Mouse (Mus musculus): ENCODE results near the gene Nupl2. TPM values are rescaled to one million over a fixed set of nuclear protein-coding genes. Genes with fewer than 3 reads are reported as not detected.

Nupl2 gene
- polyA plus RNA-seq, 1 experiment from 2014 or later: 18.7 TPM

- Histone ChIP-seq H3K4me3 (ENCODE audit: low read depth, low read length) (no peak overlapping the region), H3K9ac (ENCODE audit: low read depth, low read length) (no peak overlapping the region), H3K27me3 (replicated peaks; ENCODE audit: control insufficient read depth, insufficient read depth, low read length) (no peaks in the 10 kb centered on the region), H3K36me3 (ENCODE audit: control insufficient read depth, insufficient read depth, low read length) (peaks cover 4% of the 10 kb centered on the region; the same call in 1 of the 2 replicates), H3K27ac (ENCODE audit: low read depth, low read length) (no peak overlapping the region), H3K9me3 (ENCODE audit: control insufficient read depth, low read length) (no peaks in the 10 kb centered on the region), H3K4me2 (no peak overlapping the region), H3K4me1 (replicated peaks; ENCODE audit: control insufficient read depth, insufficient read depth, low read length) (no peaks in the 10 kb centered on the region)
- 92% methylated on average over 6 of the region's 6 CpGs for WGBS
- DNase-seq (ENCODE audit: low spot score) (no peak), ATAC-seq (replicated peaks; ENCODE audit: low FRiP score) (no peak)
Measured at GRCm38 (mm10) chr5:24156774-24157173, 8.0 kb upstream of the Nupl2 start.

- DNase-seq (ENCODE audit: low spot score) (no peak), ATAC-seq (replicated peaks; ENCODE audit: low FRiP score) (no peak)
- H3K27ac ChIP-seq (ENCODE audit: low read depth, low read length): no peak overlapping the region
- no peak overlapping the region for H3K9ac ChIP-seq (ENCODE audit: low read depth, low read length)
- H3K4me1 ChIP-seq (replicated peaks; ENCODE audit: control insufficient read depth, insufficient read depth, low read length): no peaks in the 10 kb centered on the region
- no peaks in the 10 kb centered on the region for H3K9me3 ChIP-seq (ENCODE audit: control insufficient read depth, low read length)
- peaks cover 10% of the 10 kb centered on the region; the same call in 1 of the 2 replicates for H3K36me3 ChIP-seq (ENCODE audit: control insufficient read depth, insufficient read depth, low read length)
- H3K4me3 ChIP-seq (ENCODE audit: low read depth, low read length): no peak overlapping the region
- H3K4me2 ChIP-seq: no peak overlapping the region
- 67% methylated on average over 5 of the region's 5 CpGs for WGBS
- H3K27me3 ChIP-seq (replicated peaks; ENCODE audit: control insufficient read depth, insufficient read depth, low read length): no peaks in the 10 kb centered on the region
Measured at GRCm38 (mm10) chr5:24167263-24167662, 2.5 kb downstream of the Nupl2 start.

DNA sequence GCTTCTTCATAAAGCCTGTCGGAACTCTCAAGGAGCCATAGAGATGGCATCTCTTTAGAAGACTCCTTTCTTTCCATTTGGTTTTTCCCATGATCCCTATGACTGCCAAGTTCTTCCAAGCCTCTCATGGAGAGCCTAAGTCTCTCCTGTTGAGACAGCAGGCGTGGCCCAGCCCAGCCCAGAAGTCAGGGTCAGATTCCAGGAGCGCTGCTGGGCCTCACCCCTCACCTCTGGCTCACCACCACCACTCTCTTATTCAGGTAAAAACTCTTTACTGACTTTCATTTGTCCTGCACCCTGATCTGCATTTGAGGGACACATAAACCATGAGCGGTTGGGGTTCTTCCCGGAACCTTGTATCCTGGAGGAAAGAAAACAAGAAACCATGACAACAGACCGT, 5.1 kb downstream of the Nupl2 start:
- no peak overlapping the region for H3K4me3 ChIP-seq (ENCODE audit: low read depth, low read length)
- no peaks in the 10 kb centered on the region for H3K9me3 ChIP-seq (ENCODE audit: control insufficient read depth, low read length)
- no peak overlapping the region for H3K4me2 ChIP-seq
- no peaks in the 10 kb centered on the region for H3K4me1 ChIP-seq (replicated peaks; ENCODE audit: control insufficient read depth, insufficient read depth, low read length)
- ATAC-seq (replicated peaks; ENCODE audit: low FRiP score) (no peak), DNase-seq (ENCODE audit: low spot score) (no peak)
- H3K27ac ChIP-seq (ENCODE audit: low read depth, low read length): no peak overlapping the region
- 93% methylated on average over 6 of the region's 6 CpGs for WGBS
- no peaks in the 10 kb centered on the region for H3K27me3 ChIP-seq (replicated peaks; ENCODE audit: control insufficient read depth, insufficient read depth, low read length)
- no peak overlapping the region for H3K9ac ChIP-seq (ENCODE audit: low read depth, low read length)
- peaks cover 14% of the 10 kb centered on the region; the same call in 1 of the 2 replicates for H3K36me3 ChIP-seq (ENCODE audit: control insufficient read depth, insufficient read depth, low read length)

- no peak overlapping the region for H3K4me2 ChIP-seq
- ATAC-seq (replicated peaks; ENCODE audit: low FRiP score) (no peak), DNase-seq (ENCODE audit: low spot score) (no peak)
- H3K27me3 ChIP-seq (replicated peaks; ENCODE audit: control insufficient read depth, insufficient read depth, low read length): no peaks in the 10 kb centered on the region
- H3K9ac ChIP-seq (ENCODE audit: low read depth, low read length): no peak overlapping the region
- no peaks in the 10 kb centered on the region for H3K4me1 ChIP-seq (replicated peaks; ENCODE audit: control insufficient read depth, insufficient read depth, low read length)
- no peak overlapping the region for H3K4me3 ChIP-seq (ENCODE audit: low read depth, low read length)
- peaks cover 17% of the 10 kb centered on the region; the same call in 1 of the 2 replicates for H3K36me3 ChIP-seq (ENCODE audit: control insufficient read depth, insufficient read depth, low read length)
- no peaks in the 10 kb centered on the region for H3K9me3 ChIP-seq (ENCODE audit: control insufficient read depth, low read length)
- no peak overlapping the region for H3K27ac ChIP-seq (ENCODE audit: low read depth, low read length)
Measured at GRCm38 (mm10) chr5:24172092-24172491, 7.3 kb downstream of the Nupl2 start.

DNA sequence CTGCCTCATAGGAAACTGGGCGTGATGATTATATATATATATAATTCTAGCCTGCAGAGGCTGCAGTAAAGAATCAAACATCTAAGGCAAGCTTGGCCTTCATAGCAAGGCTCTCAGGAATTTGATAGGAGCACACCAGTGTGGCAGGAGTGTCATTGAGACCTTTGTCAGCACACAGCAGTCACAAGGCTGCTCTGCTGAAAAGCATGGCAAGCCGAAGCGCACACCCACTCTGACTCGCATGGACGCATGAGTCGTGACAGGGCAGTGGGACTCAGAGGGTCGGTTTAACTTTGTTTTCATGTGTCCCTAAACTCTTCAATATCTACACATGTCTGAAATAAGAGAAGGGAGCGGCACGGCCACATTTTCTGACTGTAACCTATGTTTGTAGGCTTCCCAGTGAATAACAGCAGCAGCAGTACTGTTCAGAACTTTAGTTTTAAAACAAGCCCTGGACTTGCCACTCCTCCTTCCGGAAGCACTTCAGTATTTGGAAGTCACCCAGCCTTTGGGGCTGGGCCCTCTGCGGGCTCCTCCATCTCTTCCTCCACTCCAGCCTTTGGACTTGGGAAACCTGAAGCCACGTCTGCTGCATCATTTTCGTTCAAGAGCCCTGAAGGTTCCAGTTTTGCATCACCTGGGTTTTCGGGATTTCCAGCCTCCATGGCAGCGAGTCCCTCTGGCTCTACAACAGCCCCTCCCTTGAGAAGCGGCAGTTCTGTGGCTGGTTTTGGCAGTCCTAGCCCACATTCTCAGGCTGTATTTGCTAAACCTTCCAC, 16.9 kb downstream of the Nupl2 start:
- Histone ChIP-seq H3K4me1 (replicated peaks; ENCODE audit: control insufficient read depth, insufficient read depth, low read length) (no peaks in the 10 kb centered on the region), H3K4me3 (ENCODE audit: low read depth, low read length) (no peak overlapping the region), H3K27ac (ENCODE audit: low read depth, low read length) (no peak overlapping the region), H3K36me3 (ENCODE audit: control insufficient read depth, insufficient read depth, low read length) (peaks cover 21% of the 10 kb centered on the region), H3K4me2 (no peak overlapping the region), H3K27me3 (replicated peaks; ENCODE audit: control insufficient read depth, insufficient read depth, low read length) (no peaks in the 10 kb centered on the region), H3K9ac (ENCODE audit: low read depth, low read length) (no peak overlapping the region), H3K9me3 (ENCODE audit: control insufficient read depth, low read length) (no peaks in the 10 kb centered on the region)
- 92% methylated on average over 16 of the region's 16 CpGs for WGBS
- DNase-seq (ENCODE audit: low spot score): no peak
- ATAC-seq (replicated peaks; ENCODE audit: low FRiP score): no peak

DNA sequence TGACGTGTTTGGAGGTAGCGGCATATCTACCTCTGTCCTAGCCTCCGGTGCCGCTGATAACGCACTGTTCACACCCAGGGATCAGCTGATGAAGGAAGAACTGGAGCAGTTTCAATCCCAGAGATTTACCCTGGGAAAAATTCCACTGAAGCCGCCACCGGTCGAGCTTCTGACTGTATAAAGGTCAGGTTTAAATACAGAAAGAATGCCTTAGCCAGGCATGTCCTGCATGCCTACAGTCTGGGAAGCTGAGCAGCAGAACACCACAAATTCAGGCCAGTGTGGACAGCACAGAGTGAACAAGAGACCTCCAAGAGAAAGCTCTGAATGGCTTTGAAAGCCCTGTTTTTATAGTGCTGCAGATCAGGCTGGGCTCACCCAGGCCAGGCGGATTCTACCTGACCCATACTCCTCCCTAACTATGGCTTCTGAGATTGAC, 17.6 kb downstream of the Nupl2 start:
- DNase-seq (ENCODE audit: low spot score): no peak
- 92% methylated on average over 9 of the region's 9 CpGs for WGBS
- Histone ChIP-seq H3K36me3 (ENCODE audit: control insufficient read depth, insufficient read depth, low read length) (peaks cover 21% of the 10 kb centered on the region), H3K4me3 (ENCODE audit: low read depth, low read length) (no peak overlapping the region), H3K27ac (ENCODE audit: low read depth, low read length) (no peak overlapping the region), H3K9ac (ENCODE audit: low read depth, low read length) (no peak overlapping the region), H3K4me2 (no peak overlapping the region), H3K9me3 (ENCODE audit: control insufficient read depth, low read length) (no peaks in the 10 kb centered on the region), H3K4me1 (replicated peaks; ENCODE audit: control insufficient read depth, insufficient read depth, low read length) (no peaks in the 10 kb centered on the region), H3K27me3 (replicated peaks; ENCODE audit: control insufficient read depth, insufficient read depth, low read length) (no peaks in the 10 kb centered on the region)
- ATAC-seq (replicated peaks; ENCODE audit: low FRiP score): no peak

- H3K36me3 ChIP-seq (ENCODE audit: control insufficient read depth, insufficient read depth, low read length): peaks cover 21% of the 10 kb centered on the region
- DNase-seq (ENCODE audit: low spot score) (no peak), ATAC-seq (replicated peaks; ENCODE audit: low FRiP score) (no peak)
- 83% methylated on average over 6 of the region's 6 CpGs for WGBS
- no peaks in the 10 kb centered on the region for H3K4me1 ChIP-seq (replicated peaks; ENCODE audit: control insufficient read depth, insufficient read depth, low read length)
- H3K9ac ChIP-seq (ENCODE audit: low read depth, low read length): no peak overlapping the region
- H3K27me3 ChIP-seq (replicated peaks; ENCODE audit: control insufficient read depth, insufficient read depth, low read length): no peaks in the 10 kb centered on the region
- no peak overlapping the region for H3K4me2 ChIP-seq
- H3K4me3 ChIP-seq (ENCODE audit: low read depth, low read length): no peak overlapping the region
- no peak overlapping the region for H3K27ac ChIP-seq (ENCODE audit: low read depth, low read length)
- H3K9me3 ChIP-seq (ENCODE audit: control insufficient read depth, low read length): no peaks in the 10 kb centered on the region
Measured at GRCm38 (mm10) chr5:24183096-24183495, 18.3 kb downstream of the Nupl2 start.

- Histone ChIP-seq H3K4me1 (replicated peaks; ENCODE audit: control insufficient read depth, insufficient read depth, low read length) (no peaks in the 10 kb centered on the region), H3K9me3 (ENCODE audit: control insufficient read depth, low read length) (no peaks in the 10 kb centered on the region), H3K27me3 (replicated peaks; ENCODE audit: control insufficient read depth, insufficient read depth, low read length) (no peaks in the 10 kb centered on the region), H3K36me3 (ENCODE audit: control insufficient read depth, insufficient read depth, low read length) (peaks cover 18% of the 10 kb centered on the region), H3K4me3 (ENCODE audit: low read depth, low read length) (no peak overlapping the region), H3K9ac (ENCODE audit: low read depth, low read length) (no peak overlapping the region), H3K27ac (ENCODE audit: low read depth, low read length) (no peak overlapping the region), H3K4me2 (no peak overlapping the region)
- ATAC-seq (replicated peaks; ENCODE audit: low FRiP score) (no peak), DNase-seq (ENCODE audit: low spot score) (no peak)
- 88% methylated on average over 5 of the region's 5 CpGs for WGBS
Measured at GRCm38 (mm10) chr5:24184011-24184410, 19.2 kb downstream of the Nupl2 start.

GRCm38 (mm10) chr5:24188476-24188875, 23.7 kb downstream of the Nupl2 start:
- Histone ChIP-seq H3K36me3 (ENCODE audit: control insufficient read depth, insufficient read depth, low read length) (peaks cover under 1% of the 10 kb centered on the region; the same call in 1 of the 2 replicates), H3K4me3 (ENCODE audit: low read depth, low read length) (no peak overlapping the region), H3K27ac (ENCODE audit: low read depth, low read length) (no peak overlapping the region), H3K27me3 (replicated peaks; ENCODE audit: control insufficient read depth, insufficient read depth, low read length) (no peaks in the 10 kb centered on the region), H3K9ac (ENCODE audit: low read depth, low read length) (no peak overlapping the region), H3K4me2 (no peak overlapping the region), H3K4me1 (replicated peaks; ENCODE audit: control insufficient read depth, insufficient read depth, low read length) (no peaks in the 10 kb centered on the region), H3K9me3 (ENCODE audit: control insufficient read depth, low read length) (no peaks in the 10 kb centered on the region)
- 59% methylated on average over 4 of the region's 4 CpGs for WGBS
- ATAC-seq (replicated peaks; ENCODE audit: low FRiP score) (no peak), DNase-seq (ENCODE audit: low spot score) (no peak)

All from liver, embryonic 11.5 days (tissue).